Mouse (Mus musculus) c-Kit-positive CD71-positive TER-119-negative erythroid progenitor cells, embryonic 14.5 days (primary cell): ENCODE data around the gene Gm38100.
A peak's percentile ranks its signal among the peaks of the same experiment; 100 is the strongest.

ENCODE experiments used
- DNase-seq: peaks from one replicate; pipeline ENCODE4 v3.0.0-alpha.2; 2013; ENCODE audit warnings: low read depth

Gm38100 gene

GRCm38 (mm10) chr1:175920029-175920428 is at the start of gene Gm38100:
TSS of gene Gm38100 (plus strand) at chr1:175920329.
- no peak for DNase-seq

- no peak for DNase-seq
These were observed 49.4 kb upstream of the Gm38100 start for GRCm38 (mm10) chr1:175870716-175871115.

- DNase-seq: no peak
These were observed 47.9 kb upstream of the Gm38100 start for GRCm38 (mm10) chr1:175872028-175872816.

GRCm38 (mm10) chr1:175880453-175881296 is 39.5 kb upstream of the Gm38100 start, which contains the start of gene Exo1:
TSS of gene Exo1 (plus strand) at chr1:175880581.
- peak; percentile 77 for DNase-seq

- no peak for DNase-seq
These were observed 36.7 kb upstream of the Gm38100 start for GRCm38 (mm10) chr1:175883398-175883797.

GRCm38 (mm10) chr1:175893263-175893662 is 26.9 kb upstream of the Gm38100 start:
- DNase-seq: no peak

- no peak for DNase-seq
These were observed 26.4 kb upstream of the Gm38100 start for GRCm38 (mm10) chr1:175893726-175894125.

- DNase-seq: peak; percentile 14
These were observed 8.9 kb upstream of the Gm38100 start for GRCm38 (mm10) chr1:175911207-175911606.

- no peak for DNase-seq
These were observed 8.1 kb upstream of the Gm38100 start for GRCm38 (mm10) chr1:175912038-175912437.

GRCm38 (mm10) chr1:175913728-175914303 is 6.3 kb upstream of the Gm38100 start:
- DNase-seq: no peak

GRCm38 (mm10) chr1:175921091-175921490 is 962 bp downstream of the Gm38100 start:
- no peak for DNase-seq

GRCm38 (mm10) chr1:175923848-175924787 is 4.0 kb downstream of the Gm38100 start:
- DNase-seq: peak; percentile 52

GRCm38 (mm10) chr1:175931391-175931790 is 11.3 kb downstream of the Gm38100 start:
- no peak for DNase-seq

- peak; percentile 38 for DNase-seq
These were observed 16.2 kb downstream of the Gm38100 start for GRCm38 (mm10) chr1:175936282-175936737.

GRCm38 (mm10) chr1:175938731-175939130 is 18.6 kb downstream of the Gm38100 start:
- no peak for DNase-seq

GRCm38 (mm10) chr1:175943168-175943567 is 23.0 kb downstream of the Gm38100 start:
- no peak for DNase-seq

- DNase-seq: no peak
These were observed 26.7 kb downstream of the Gm38100 start for GRCm38 (mm10) chr1:175946718-175947315.

- DNase-seq: no peak
These were observed 30.3 kb downstream of the Gm38100 start for GRCm38 (mm10) chr1:175950421-175950820.

- no peak for DNase-seq
These were observed 30.7 kb downstream of the Gm38100 start for GRCm38 (mm10) chr1:175950851-175951250.

GRCm38 (mm10) chr1:175961786-175962185 is 41.7 kb downstream of the Gm38100 start:
- no peak for DNase-seq
